Mouse (Mus musculus): Measurements from ENCODE around the gene Ccdc84.
"Not testable (repeated sequence)": the region's sequence is repeated elsewhere in the genome, so short reads cannot be mapped to it uniquely, and the experiment has no call there.

Gene Ccdc84

GRCm38 (mm10) chr9:44384596-44384995 is 33.8 kb downstream of the Ccdc84 start:
- peaks cover 94% of the 10 kb centered on the region for H3K36me3 ChIP-seq (ENCODE audit: insufficient read depth, low read length)

GRCm38 (mm10) chr9:44379862-44380261 is 38.5 kb downstream of the Ccdc84 start:
- peaks cover 67% of the 10 kb centered on the region for H3K4me1 ChIP-seq (replicated peaks; ENCODE audit: low read depth, low read length)
- H3K9me3 ChIP-seq (ENCODE audit: low read length), result no peaks in the 10 kb centered on the region
- TF ChIP-seq CTCF (conservative IDR thresholded peaks at IDR 0.05; ENCODE audit: low read length) (no peak), POU5F1 (IDR thresholded peaks at IDR 0.05; ENCODE audit: borderline replicate concordance, low read length) (no peak)
- peaks cover 72% of the 10 kb centered on the region for H3K36me3 ChIP-seq (ENCODE audit: insufficient read depth, low read length)
- no peaks in the 10 kb centered on the region for H3K27me3 ChIP-seq (ENCODE audit: insufficient read depth, low read length)
- peak overlapping the region; percentile 98 for H3K4me3 ChIP-seq (replicated peaks; ENCODE audit: low read length)

More at GRCm38 (mm10) chr9:44384596-44384995, 33.8 kb downstream of the Ccdc84 start:
- Histone ChIP-seq H3K4me1 (replicated peaks; ENCODE audit: low read depth, low read length) (peaks cover 59% of the 10 kb centered on the region), H3K9me3 (ENCODE audit: low read length) (no peaks in the 10 kb centered on the region), H3K27me3 (ENCODE audit: insufficient read depth, low read length) (no peaks in the 10 kb centered on the region), H3K4me3 (replicated peaks; ENCODE audit: low read length) (0 out of 2 replicates have a peak overlapping the region, but pooled peaks have one; percentile 17)
- no peak for TF ChIP-seq POU5F1 (IDR thresholded peaks at IDR 0.05; ENCODE audit: borderline replicate concordance, low read length)
- TF ChIP-seq CTCF (conservative IDR thresholded peaks at IDR 0.05; ENCODE audit: low read length), result no peak
- TF ChIP-seq NANOG (IDR thresholded peaks at IDR 0.05; ENCODE audit: borderline replicate concordance, low read length), result no peak

GRCm38 (mm10) chr9:44379054-44379834 is 39.1 kb downstream of the Ccdc84 start, which contains the start of gene Hyou1:
Gene Hyou1, plus strand, starts transcription at chr9:44379490.
- no peaks in the 10 kb centered on the region for H3K27me3 ChIP-seq (ENCODE audit: insufficient read depth, low read length)
- H3K4me3 ChIP-seq (replicated peaks; ENCODE audit: low read length), result peak within 1 kb of the TSS; percentile 98
- H3K36me3 ChIP-seq (ENCODE audit: insufficient read depth, low read length), result peaks cover 66% of the 10 kb centered on the region
- H3K4me1 ChIP-seq (replicated peaks; ENCODE audit: low read depth, low read length), result peaks cover 61% of the 10 kb centered on the region
- H3K9me3 ChIP-seq (ENCODE audit: low read length), result no peaks in the 10 kb centered on the region
- TF ChIP-seq CTCF (conservative IDR thresholded peaks at IDR 0.05; ENCODE audit: low read length) (no peak), NANOG (IDR thresholded peaks at IDR 0.05; ENCODE audit: borderline replicate concordance, low read length) (no peak), POU5F1 (IDR thresholded peaks at IDR 0.05; ENCODE audit: borderline replicate concordance, low read length) (no peak)

GRCm38 (mm10) chr9:44378153-44378730 is 40.1 kb downstream of the Ccdc84 start:
- Histone ChIP-seq H3K9me3 (ENCODE audit: low read length) (no peaks in the 10 kb centered on the region), H3K27me3 (ENCODE audit: insufficient read depth, low read length) (no peaks in the 10 kb centered on the region), H3K36me3 (ENCODE audit: insufficient read depth, low read length) (peaks cover 56% of the 10 kb centered on the region), H3K4me1 (replicated peaks; ENCODE audit: low read depth, low read length) (peaks cover 52% of the 10 kb centered on the region), H3K4me3 (replicated peaks; ENCODE audit: low read length) (peak overlapping the region; percentile 98)
- TF ChIP-seq POU5F1 (IDR thresholded peaks at IDR 0.05; ENCODE audit: borderline replicate concordance, low read length) (no peak), CTCF (conservative IDR thresholded peaks at IDR 0.05; ENCODE audit: low read length) (no peak), NANOG (IDR thresholded peaks at IDR 0.05; ENCODE audit: borderline replicate concordance, low read length) (no peak)

- not testable (repeated sequence) for H3K27me3 ChIP-seq (ENCODE audit: insufficient read depth, low read length); H3K9me3 ChIP-seq (ENCODE audit: low read length)
- H3K4me3 ChIP-seq (replicated peaks; ENCODE audit: low read length), result peak overlapping the region; percentile 98; the same call in 1 of the 2 replicates
- H3K4me1 ChIP-seq (replicated peaks; ENCODE audit: low read depth, low read length), result peaks cover 44% of the 10 kb centered on the region
- H3K36me3 ChIP-seq (ENCODE audit: insufficient read depth, low read length), result peaks cover 47% of the 10 kb centered on the region
These were observed 41.0 kb downstream of the Ccdc84 start for GRCm38 (mm10) chr9:44377335-44377734.

GRCm38 (mm10) chr9:44376141-44376540 is 42.2 kb downstream of the Ccdc84 start:
- Histone ChIP-seq H3K4me3 (replicated peaks; ENCODE audit: low read length) (no peak overlapping the region), H3K36me3 (ENCODE audit: insufficient read depth, low read length) (peaks cover 35% of the 10 kb centered on the region), H3K4me1 (replicated peaks; ENCODE audit: low read depth, low read length) (peaks cover 34% of the 10 kb centered on the region), H3K27me3 (ENCODE audit: insufficient read depth, low read length) (no peaks in the 10 kb centered on the region), H3K9me3 (ENCODE audit: low read length) (no peaks in the 10 kb centered on the region)
- TF ChIP-seq POU5F1 (IDR thresholded peaks at IDR 0.05; ENCODE audit: borderline replicate concordance, low read length) (no peak), CTCF (conservative IDR thresholded peaks at IDR 0.05; ENCODE audit: low read length) (no peak), NANOG (IDR thresholded peaks at IDR 0.05; ENCODE audit: borderline replicate concordance, low read length) (no peak)

- Histone ChIP-seq H3K9me3 (ENCODE audit: low read length) (no peaks in the 10 kb centered on the region), H3K27me3 (ENCODE audit: insufficient read depth, low read length) (no peaks in the 10 kb centered on the region), H3K4me3 (replicated peaks; ENCODE audit: low read length) (no peak overlapping the region), H3K36me3 (ENCODE audit: insufficient read depth, low read length) (peaks cover 25% of the 10 kb centered on the region), H3K4me1 (replicated peaks; ENCODE audit: low read depth, low read length) (peaks cover 20% of the 10 kb centered on the region)
- TF ChIP-seq NANOG (IDR thresholded peaks at IDR 0.05; ENCODE audit: borderline replicate concordance, low read length) (no peak), POU5F1 (IDR thresholded peaks at IDR 0.05; ENCODE audit: borderline replicate concordance, low read length) (no peak), CTCF (conservative IDR thresholded peaks at IDR 0.05; ENCODE audit: low read length) (no peak)
These were observed 45.0 kb downstream of the Ccdc84 start for GRCm38 (mm10) chr9:44373386-44373785.

- no peaks in the 10 kb centered on the region for H3K9me3 ChIP-seq (ENCODE audit: low read length)
- H3K27me3 ChIP-seq (ENCODE audit: insufficient read depth, low read length), result no peaks in the 10 kb centered on the region
- no peak overlapping the region for H3K4me3 ChIP-seq (replicated peaks; ENCODE audit: low read length)
- peaks cover 6% of the 10 kb centered on the region for H3K36me3 ChIP-seq (ENCODE audit: insufficient read depth, low read length)
- peaks cover 19% of the 10 kb centered on the region for H3K4me1 ChIP-seq (replicated peaks; ENCODE audit: low read depth, low read length)
- TF ChIP-seq NANOG (IDR thresholded peaks at IDR 0.05; ENCODE audit: borderline replicate concordance, low read length), result no peak
- peak; percentile 81 for TF ChIP-seq CTCF (conservative IDR thresholded peaks at IDR 0.05; ENCODE audit: low read length)
These were observed 53.9 kb downstream of the Ccdc84 start for GRCm38 (mm10) chr9:44364480-44364879.

- peaks cover 19% of the 10 kb centered on the region for H3K4me1 ChIP-seq (replicated peaks; ENCODE audit: low read depth, low read length)
- H3K36me3 ChIP-seq (ENCODE audit: insufficient read depth, low read length), result peaks cover 32% of the 10 kb centered on the region
- not testable (repeated sequence) for H3K9me3 ChIP-seq (ENCODE audit: low read length); H3K27me3 ChIP-seq (ENCODE audit: insufficient read depth, low read length)
- peak overlapping the region; percentile 97 for H3K4me3 ChIP-seq (replicated peaks; ENCODE audit: low read length)
These were observed 56.4 kb downstream of the Ccdc84 start for GRCm38 (mm10) chr9:44361931-44362330.
